Mouse (Mus musculus): Measurements from ENCODE around the gene Fam43b.

DNA sequence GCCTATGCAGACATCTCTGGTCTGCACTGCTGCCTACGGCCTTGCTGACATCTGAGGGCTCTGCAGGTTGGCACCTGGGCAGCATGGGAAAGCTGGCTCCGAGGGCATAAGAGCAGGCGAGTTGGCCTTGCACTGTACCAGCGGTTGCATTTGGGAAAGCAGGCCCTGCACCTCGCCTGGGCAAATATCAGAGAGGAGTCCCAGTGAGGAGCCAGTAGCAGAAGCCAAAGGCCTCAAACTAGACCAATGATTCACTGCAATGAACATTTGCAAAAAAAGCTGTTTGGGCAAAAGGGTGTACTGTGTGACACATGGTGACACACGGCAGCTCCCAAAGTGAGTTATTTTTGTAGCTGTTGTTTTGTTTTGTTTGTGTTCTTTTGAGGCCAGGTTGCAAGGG is 28.7 kb upstream of the Fam43b start:
- no peak for TF ChIP-seq CTCF (IDR thresholded peaks at IDR 0.05; ENCODE audit: low read depth)
- no peak for TF ChIP-seq EP300 (IDR thresholded peaks at IDR 0.05; ENCODE audit: low read depth)
